Mouse (Mus musculus): ENCODE results near the gene Rab40c. TPM values are rescaled to one million over a fixed set of nuclear protein-coding genes. Genes with fewer than 3 reads are reported as not detected.

The Rab40c gene
- polyA plus RNA-seq, 1 experiment from 2014 or later = 6.5 TPM

- Histone ChIP-seq H3K4me1 (ENCODE audit: insufficient read depth) (peaks cover 24% of the 10 kb centered on the region), H3K4me3 (ENCODE audit: low read depth, low read length) (no peak within 1 kb of the TSS), H3K9me3 (ENCODE audit: low read length) (no peaks in the 10 kb centered on the region), H3K27ac (ENCODE audit: low read depth) (peak within 1 kb of the TSS; percentile 7; the same call in 1 of the 2 replicates), H3K4me2 (ENCODE audit: low read depth, low read length) (no peak within 1 kb of the TSS), H3K9ac (replicated peaks) (no peak within 1 kb of the TSS), H3K36me3 (replicated peaks; ENCODE audit: insufficient read depth, low read length) (peaks cover 23% of the 10 kb centered on the region), H3K27me3 (ENCODE audit: insufficient read depth, low read length) (no peaks in the 10 kb centered on the region)
- no peak for DNase-seq
- peak; percentile 7; the same call in 1 of the 2 replicates for ATAC-seq
- TF ChIP-seq EP300 (IDR thresholded peaks at IDR 0.05; ENCODE audit: low read depth) (no peak), CTCF (IDR thresholded peaks at IDR 0.05; ENCODE audit: low read depth) (no peak)
- WGBS (ENCODE audit: insufficient replicate concordance) = 56% methylated on average over 5 of the region's 5 CpGs
Observed at GRCm38 (mm10) chr17:25880196-25880910, 39.2 kb downstream of the Rab40c start, which contains the start of gene Wfikkn1. Gene Wfikkn1, minus strand, starts transcription at chr17:25880858.

GRCm38 (mm10) chr17:25879750-25880149 is 39.8 kb downstream of the Rab40c start:
- H3K9ac ChIP-seq (replicated peaks) = no peak overlapping the region
- no peak for ATAC-seq
- H3K9me3 ChIP-seq (ENCODE audit: low read length) = no peaks in the 10 kb centered on the region
- no peak overlapping the region for H3K4me2 ChIP-seq (ENCODE audit: low read depth, low read length)
- no peak for TF ChIP-seq CTCF (IDR thresholded peaks at IDR 0.05; ENCODE audit: low read depth)
- no peak for TF ChIP-seq EP300 (IDR thresholded peaks at IDR 0.05; ENCODE audit: low read depth)
- 80% methylated on average over 8 of the region's 8 CpGs for WGBS (ENCODE audit: insufficient replicate concordance)
- peaks cover 21% of the 10 kb centered on the region for H3K36me3 ChIP-seq (replicated peaks; ENCODE audit: insufficient read depth, low read length)
- peaks cover 24% of the 10 kb centered on the region for H3K4me1 ChIP-seq (ENCODE audit: insufficient read depth)
- no peak for DNase-seq
- H3K27ac ChIP-seq (ENCODE audit: low read depth) = no peak overlapping the region
- H3K4me3 ChIP-seq (ENCODE audit: low read depth, low read length) = no peak overlapping the region
- no peaks in the 10 kb centered on the region for H3K27me3 ChIP-seq (ENCODE audit: insufficient read depth, low read length)

- Histone ChIP-seq H3K9me3 (ENCODE audit: low read length) (no peaks in the 10 kb centered on the region), H3K36me3 (replicated peaks; ENCODE audit: insufficient read depth, low read length) (peaks cover 17% of the 10 kb centered on the region), H3K4me3 (ENCODE audit: low read depth, low read length) (no peak overlapping the region), H3K4me2 (ENCODE audit: low read depth, low read length) (no peak overlapping the region), H3K9ac (replicated peaks) (no peak overlapping the region), H3K27me3 (ENCODE audit: insufficient read depth, low read length) (no peaks in the 10 kb centered on the region), H3K4me1 (ENCODE audit: insufficient read depth) (peaks cover 27% of the 10 kb centered on the region), H3K27ac (ENCODE audit: low read depth) (no peak overlapping the region)
- no peak for ATAC-seq
- no peak for DNase-seq
- 66% methylated on average over 4 of the region's 4 CpGs for WGBS (ENCODE audit: insufficient replicate concordance)
- TF ChIP-seq CTCF (IDR thresholded peaks at IDR 0.05; ENCODE audit: low read depth) = peak; percentile 65
- TF ChIP-seq EP300 (IDR thresholded peaks at IDR 0.05; ENCODE audit: low read depth) = no peak
Observed at GRCm38 (mm10) chr17:25879261-25879660, 40.3 kb downstream of the Rab40c start.

- 91% methylated on average over 19 of the region's 19 CpGs for WGBS (ENCODE audit: insufficient replicate concordance)
Observed at GRCm38 (mm10) chr17:25878611-25879180, 40.8 kb downstream of the Rab40c start.

GRCm38 (mm10) chr17:25877741-25878610 is 41.6 kb downstream of the Rab40c start:
- Histone ChIP-seq H3K27ac (ENCODE audit: low read depth) (no peak overlapping the region), H3K4me3 (ENCODE audit: low read depth, low read length) (no peak overlapping the region), H3K9ac (replicated peaks) (no peak overlapping the region), H3K4me2 (ENCODE audit: low read depth, low read length) (no peak overlapping the region), H3K36me3 (replicated peaks; ENCODE audit: insufficient read depth, low read length) (peaks cover 13% of the 10 kb centered on the region), H3K9me3 (ENCODE audit: low read length) (no peaks in the 10 kb centered on the region), H3K4me1 (ENCODE audit: insufficient read depth) (peaks cover 31% of the 10 kb centered on the region), H3K27me3 (ENCODE audit: insufficient read depth, low read length) (no peaks in the 10 kb centered on the region)
- TF ChIP-seq CTCF (IDR thresholded peaks at IDR 0.05; ENCODE audit: low read depth) (no peak), EP300 (IDR thresholded peaks at IDR 0.05; ENCODE audit: low read depth) (no peak)
- DNase-seq (no peak), ATAC-seq (no peak)
- WGBS (ENCODE audit: insufficient replicate concordance) = 87% methylated on average over 32 of the region's 32 CpGs

More at GRCm38 (mm10) chr17:25878611-25879180, 40.8 kb downstream of the Rab40c start:
- DNase-seq (no peak), ATAC-seq (no peak)
- no peaks in the 10 kb centered on the region for H3K9me3 ChIP-seq (ENCODE audit: low read length)
- no peak overlapping the region for H3K27ac ChIP-seq (ENCODE audit: low read depth)
- TF ChIP-seq EP300 (IDR thresholded peaks at IDR 0.05; ENCODE audit: low read depth) (no peak), CTCF (IDR thresholded peaks at IDR 0.05; ENCODE audit: low read depth) (no peak)
- peaks cover 31% of the 10 kb centered on the region for H3K4me1 ChIP-seq (ENCODE audit: insufficient read depth)
- no peak overlapping the region for H3K4me2 ChIP-seq (ENCODE audit: low read depth, low read length)
- no peak overlapping the region for H3K9ac ChIP-seq (replicated peaks)
- H3K36me3 ChIP-seq (replicated peaks; ENCODE audit: insufficient read depth, low read length) = peaks cover 17% of the 10 kb centered on the region
- H3K27me3 ChIP-seq (ENCODE audit: insufficient read depth, low read length) = no peaks in the 10 kb centered on the region
- no peak overlapping the region for H3K4me3 ChIP-seq (ENCODE audit: low read depth, low read length)

- Histone ChIP-seq H3K36me3 (replicated peaks; ENCODE audit: insufficient read depth, low read length) (peaks cover 10% of the 10 kb centered on the region), H3K27ac (ENCODE audit: low read depth) (peak overlapping the region; percentile 88; the same call in 1 of the 2 replicates), H3K27me3 (ENCODE audit: insufficient read depth, low read length) (no peaks in the 10 kb centered on the region), H3K4me3 (ENCODE audit: low read depth, low read length) (no peak overlapping the region), H3K9ac (replicated peaks) (no peak overlapping the region), H3K9me3 (ENCODE audit: low read length) (no peaks in the 10 kb centered on the region), H3K4me2 (ENCODE audit: low read depth, low read length) (0 out of 2 replicates have a peak overlapping the region, but pooled peaks have one; percentile 85), H3K4me1 (ENCODE audit: insufficient read depth) (peaks cover 31% of the 10 kb centered on the region)
- DNase-seq (no peak), ATAC-seq (no peak)
- TF ChIP-seq EP300 (IDR thresholded peaks at IDR 0.05; ENCODE audit: low read depth) (no peak), CTCF (IDR thresholded peaks at IDR 0.05; ENCODE audit: low read depth) (no peak)
- WGBS (ENCODE audit: insufficient replicate concordance) = 85% methylated on average over 3 of the region's 3 CpGs
Observed at GRCm38 (mm10) chr17:25877025-25877424, 42.5 kb downstream of the Rab40c start.
